Mouse (Mus musculus) layer of hippocampus, adult 11-12 months (tissue): ENCODE measurements at regions not wholly inside any gene's neighbourhood (a gene's known extent, or its start where the extent isn't known, plus 50 kb on each side); places are given as distances from the start of the nearest gene placed in this dataset.

ENCODE experiments used
- DNase-seq: peaks from one replicate; pipeline ENCODE4 v3.0.0; 2022; ENCODE audit warnings: low spot score

GRCm38 (mm10) chrX:44228847-44229246 is 139.3 kb downstream of the Dcaf12l2 start:
- peak; percentile 11 for DNase-seq
